Mouse (Mus musculus): Measurements from ENCODE around the gene Calcrl. TPM values are rescaled to one million over a fixed set of nuclear protein-coding genes. Genes with fewer than 3 reads are reported as not detected.
"Not testable (repeated sequence)": the region's sequence is repeated elsewhere in the genome, so short reads cannot be mapped to it uniquely, and the experiment has no call there.

Gene Calcrl
- total RNA-seq, 2 experiments from 2014 or later: 32.0 to 33.9 TPM

- DNase-seq: no peak
Observed at GRCm38 (mm10) chr2:84389075-84389474, 36.1 kb downstream of the Calcrl start.

DNA sequence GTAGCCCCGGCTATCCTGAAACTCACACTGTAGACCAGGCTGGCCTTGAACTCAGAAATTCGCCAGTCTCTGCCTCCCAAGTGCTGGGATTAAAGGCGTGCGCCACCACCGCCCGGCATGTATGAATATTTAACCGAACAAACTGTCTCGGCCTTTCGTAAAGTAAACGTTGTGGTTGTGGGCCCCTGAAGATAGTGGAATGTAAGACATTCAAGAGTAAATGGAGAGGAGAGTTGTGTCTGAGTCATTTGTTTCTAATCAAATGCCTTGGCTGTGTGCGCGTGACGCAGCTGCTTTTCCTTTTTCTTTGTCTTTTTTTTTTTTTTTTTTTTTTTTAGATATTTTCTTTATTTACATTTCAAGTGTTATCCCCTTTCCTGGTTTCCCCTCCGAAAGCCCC is 36.7 kb downstream of the Calcrl start:
- not testable (repeated sequence) for DNase-seq

- no peak for DNase-seq
Observed at GRCm38 (mm10) chr2:84388023-84388416, 37.2 kb downstream of the Calcrl start.

DNA sequence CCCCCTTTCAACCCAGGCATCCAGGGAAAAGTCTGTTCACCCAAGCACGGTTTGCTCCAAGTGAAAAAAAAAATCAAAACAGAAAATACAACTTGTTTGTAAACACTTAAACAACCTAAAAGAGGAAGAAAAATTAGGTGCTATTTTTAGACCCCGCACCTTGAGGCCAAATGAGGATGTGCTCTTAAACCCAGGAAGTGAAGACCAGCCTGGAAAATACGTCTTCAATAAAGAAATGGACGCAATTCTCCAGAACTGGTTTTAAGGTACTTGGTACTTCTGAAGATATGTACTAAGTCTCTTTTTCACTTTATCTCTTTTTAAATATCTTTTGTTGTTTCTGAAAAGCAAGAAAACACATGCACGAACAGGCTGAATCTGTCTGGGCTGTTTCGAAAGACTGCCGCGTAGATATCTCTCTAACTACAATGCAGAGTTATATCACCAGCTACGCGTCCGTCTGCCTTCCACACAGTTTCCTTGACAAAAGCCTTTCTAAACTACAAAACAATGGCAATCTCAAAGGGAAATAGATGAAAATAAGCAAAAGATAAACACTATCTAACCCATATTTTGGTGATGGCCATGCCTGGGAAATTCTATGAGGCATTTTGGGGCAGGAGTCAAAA is 37.7 kb downstream of the Calcrl start:
- no peak for DNase-seq

GRCm38 (mm10) chr2:84386563-84387393 is 38.4 kb downstream of the Calcrl start:
- DNase-seq: peak; percentile 13

GRCm38 (mm10) chr2:84384911-84385693 is 40.1 kb downstream of the Calcrl start:
- DNase-seq: no peak

- DNase-seq: no peak
Observed at GRCm38 (mm10) chr2:84383828-84384227, 41.4 kb downstream of the Calcrl start.

DNA sequence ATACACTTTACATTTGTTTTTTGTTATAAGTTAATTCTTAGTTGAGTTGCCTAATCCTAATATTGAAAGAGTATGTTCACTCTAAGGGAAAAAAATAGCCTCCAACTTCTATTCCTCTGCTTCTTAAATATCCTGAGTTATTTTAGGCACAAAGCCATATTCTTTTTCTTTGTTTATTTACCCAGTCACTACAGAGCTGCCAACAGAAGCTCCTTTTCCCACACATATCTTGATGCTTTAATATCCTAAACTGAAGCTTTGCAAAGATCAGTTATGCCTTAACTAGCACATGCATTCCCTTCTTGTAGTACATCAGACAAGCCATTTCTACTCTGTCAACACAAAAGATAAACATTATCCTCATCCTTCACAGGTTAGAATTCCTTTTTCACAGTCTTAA is 42.7 kb downstream of the Calcrl start:
- DNase-seq: no peak

DNA sequence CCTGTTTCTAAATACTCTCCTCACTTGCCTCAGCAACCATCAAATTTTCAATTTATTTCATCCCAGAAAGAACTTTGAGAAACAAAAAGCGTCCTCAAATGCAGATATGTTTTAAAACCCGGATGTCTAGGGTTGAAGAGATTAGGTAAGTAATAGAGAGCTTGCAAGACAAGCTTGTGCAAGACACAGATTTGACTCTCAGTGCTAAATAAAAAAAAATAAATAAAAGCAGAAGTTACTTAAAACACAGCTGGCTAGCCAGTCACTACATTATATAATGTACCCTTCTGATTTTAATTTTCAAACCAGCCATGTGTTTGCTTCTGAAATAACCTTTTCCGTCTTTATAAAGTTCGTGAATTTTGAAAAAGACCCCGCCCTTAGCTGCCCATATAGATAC is 43.2 kb downstream of the Calcrl start:
- DNase-seq: no peak

DNA sequence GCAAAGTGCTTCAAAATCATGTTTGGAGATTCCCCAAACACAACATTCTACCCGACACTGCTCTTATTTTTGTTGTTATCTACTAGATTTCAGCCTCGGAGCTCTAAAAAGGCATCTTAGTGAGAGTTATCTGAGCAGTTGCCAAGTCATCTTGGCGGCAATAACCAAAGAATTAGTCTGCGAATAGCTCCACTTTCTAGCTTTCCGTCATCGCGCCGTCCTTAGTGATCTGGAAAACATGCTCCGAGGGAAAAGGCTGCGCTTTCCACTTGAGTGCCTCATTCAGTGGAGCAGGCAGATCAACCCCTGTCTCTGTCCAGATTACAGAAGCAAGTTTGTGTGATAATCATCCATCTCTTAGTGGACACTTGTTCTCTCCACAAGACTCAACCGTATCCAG is 44.4 kb downstream of the Calcrl start:
- peak; percentile 16 for DNase-seq

DNA sequence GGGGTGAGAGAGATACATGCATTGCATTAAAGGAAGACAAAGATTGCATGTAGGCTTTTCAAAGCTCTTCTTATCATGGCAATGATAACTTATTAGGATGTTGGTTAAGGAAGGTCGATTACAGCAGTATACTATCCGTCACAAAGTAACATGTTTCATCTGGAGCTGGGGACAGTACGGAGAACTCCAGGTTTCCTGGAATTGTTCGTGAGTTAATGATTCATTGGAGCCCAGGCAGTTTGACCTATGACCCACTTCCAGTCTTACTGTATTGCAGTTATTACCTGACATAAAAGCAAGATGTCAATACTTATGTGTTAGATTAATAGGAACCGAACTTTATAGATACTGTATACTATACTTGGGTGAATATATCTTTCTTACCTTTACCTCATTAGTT is 46.5 kb downstream of the Calcrl start:
- DNase-seq: no peak

- DNase-seq: no peak
Observed at GRCm38 (mm10) chr2:84369256-84369655, 56.0 kb downstream of the Calcrl start.

DNA sequence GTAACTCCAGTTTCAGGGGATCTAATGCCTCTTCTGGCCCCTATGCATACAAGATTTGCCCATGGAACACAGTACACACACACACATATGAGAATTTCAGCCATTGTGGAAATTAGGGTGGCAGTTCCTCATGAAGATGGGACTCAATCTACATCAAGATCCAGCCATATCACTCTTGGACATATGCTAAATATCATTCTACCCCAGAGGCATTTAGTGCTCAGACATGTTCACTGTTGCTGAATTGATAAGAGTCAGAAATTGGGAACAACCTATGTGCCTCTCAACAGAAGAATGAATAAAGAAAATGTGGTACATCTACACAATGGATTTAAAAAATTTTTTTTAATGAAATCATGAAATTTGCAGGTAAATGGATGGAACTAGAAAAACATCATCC is 58.5 kb downstream of the Calcrl start:
- DNase-seq: no peak

DNA sequence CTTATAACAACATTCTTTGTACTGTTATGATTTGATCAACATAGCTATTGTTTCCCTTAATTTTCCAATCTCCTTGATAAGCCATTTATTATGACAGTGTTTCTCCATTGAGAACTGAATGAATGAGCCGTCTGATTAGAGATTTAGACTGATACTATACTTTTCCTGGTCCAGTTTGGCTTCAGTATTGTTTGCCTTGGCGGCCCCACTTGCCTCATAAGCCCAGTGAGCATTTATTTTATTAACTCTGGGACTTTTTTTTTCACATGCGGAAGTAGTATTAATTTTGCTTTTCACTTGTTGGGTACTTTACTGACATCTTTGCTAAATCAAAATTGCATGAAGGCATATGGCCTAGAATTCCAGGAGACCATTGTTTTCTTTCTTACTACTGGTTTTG is 59.9 kb downstream of the Calcrl start:
- no peak for DNase-seq

GRCm38 (mm10) chr2:84362779-84363719 is 62.2 kb downstream of the Calcrl start:
- no peak for DNase-seq

DNA sequence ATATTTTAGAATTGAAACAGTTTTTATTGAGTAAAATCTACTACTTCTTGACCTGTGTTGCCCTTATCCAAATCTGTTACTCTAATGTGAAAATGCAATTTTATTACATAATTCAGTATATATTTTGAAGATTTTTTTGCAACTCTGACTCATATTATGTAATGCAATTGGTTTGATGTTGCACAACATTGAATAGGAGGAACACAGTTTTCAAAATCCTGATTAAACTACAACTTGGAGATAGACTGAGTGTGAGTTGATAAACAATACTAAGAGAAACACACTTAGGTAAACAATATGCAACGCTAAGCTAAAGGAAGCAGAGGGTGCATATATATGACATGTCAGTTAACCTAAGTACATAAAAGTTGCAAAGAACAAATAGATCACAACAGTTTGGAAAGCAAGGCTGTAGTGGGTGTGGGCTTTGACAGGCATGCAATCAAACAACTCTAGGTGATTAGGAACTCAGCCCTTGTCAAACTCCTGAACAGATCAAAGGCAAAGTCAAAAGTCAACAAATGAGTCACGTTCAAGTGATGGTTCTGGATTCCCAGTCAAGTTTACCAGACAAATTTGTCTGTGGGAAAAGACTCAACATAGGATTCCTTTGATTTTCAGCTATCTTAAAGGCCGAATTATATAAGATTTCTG is 66.4 kb downstream of the Calcrl start:
- DNase-seq: no peak

- no peak for DNase-seq
Observed at GRCm38 (mm10) chr2:84355281-84355680, 69.9 kb downstream of the Calcrl start.

DNA sequence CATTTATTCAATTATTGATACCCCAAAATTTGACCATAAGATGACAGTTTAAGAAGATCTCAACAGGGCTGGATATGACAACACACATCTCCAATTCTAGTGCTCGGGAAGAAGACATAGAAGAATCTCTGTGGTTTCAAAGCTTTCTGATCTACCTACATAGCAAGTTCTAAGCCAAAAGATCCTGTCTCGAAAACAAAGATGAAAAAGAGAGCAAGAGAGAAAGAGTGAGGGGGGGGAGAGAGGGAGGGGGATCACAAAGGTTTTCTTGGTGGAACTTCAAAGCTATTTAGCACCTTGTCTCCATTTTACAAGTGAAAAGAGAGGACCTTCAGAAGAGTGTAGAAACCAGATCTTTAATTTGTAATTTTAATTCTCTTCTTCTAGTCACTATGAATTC is 77.8 kb downstream of the Calcrl start:
- DNase-seq: no peak

DNA sequence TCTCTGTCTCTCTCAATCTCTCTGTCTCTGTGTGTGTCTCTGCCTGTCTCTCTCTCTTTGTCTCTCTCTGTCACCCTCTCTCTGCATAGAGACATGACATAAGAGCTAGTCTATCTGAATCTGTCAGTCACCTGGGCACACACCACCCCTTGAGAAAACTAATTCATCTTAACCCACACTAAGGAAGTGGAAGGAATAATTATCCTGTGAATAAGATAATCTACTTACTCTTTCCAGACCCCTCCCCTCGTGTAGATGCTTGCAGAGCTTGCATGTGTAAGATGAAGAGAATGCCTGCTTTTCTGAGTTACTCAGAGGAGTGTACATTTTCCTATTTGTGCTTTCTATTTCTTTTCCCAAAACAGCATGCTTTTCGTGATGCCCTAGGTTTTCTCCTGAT is 81.5 kb downstream of the Calcrl start:
- DNase-seq: no peak

DNA sequence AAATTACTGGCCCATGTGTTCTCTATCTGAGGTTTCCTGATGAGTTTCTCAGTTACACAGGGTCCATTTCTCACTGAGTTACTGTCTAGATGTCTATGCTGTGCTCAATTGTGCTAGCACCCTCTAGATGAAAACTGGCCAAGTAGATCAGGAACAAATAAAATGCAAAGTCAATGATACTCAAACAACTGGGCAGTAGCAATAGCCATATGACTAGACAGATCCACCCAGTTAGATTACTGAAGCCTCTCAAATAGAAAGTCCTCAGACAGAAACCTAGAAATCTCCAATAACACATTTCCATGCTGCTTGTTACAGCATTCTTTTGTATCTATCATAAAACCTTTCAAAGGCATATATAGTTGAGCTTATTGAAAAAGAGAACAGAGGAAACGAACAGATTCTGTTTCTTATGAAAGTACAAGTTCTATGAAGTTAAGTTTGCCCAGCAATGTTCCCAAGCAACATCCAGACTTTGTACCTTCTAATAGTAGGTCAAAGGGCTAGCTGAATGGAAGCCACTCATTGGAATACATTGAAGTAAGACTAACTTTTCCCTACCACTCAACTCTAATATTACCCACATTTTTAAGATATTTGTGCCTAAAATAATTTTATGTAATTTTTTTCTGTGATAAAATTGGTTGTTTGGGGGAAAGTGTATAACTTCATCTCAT is 87.3 kb downstream of the Calcrl start:
- no peak for DNase-seq

DNA sequence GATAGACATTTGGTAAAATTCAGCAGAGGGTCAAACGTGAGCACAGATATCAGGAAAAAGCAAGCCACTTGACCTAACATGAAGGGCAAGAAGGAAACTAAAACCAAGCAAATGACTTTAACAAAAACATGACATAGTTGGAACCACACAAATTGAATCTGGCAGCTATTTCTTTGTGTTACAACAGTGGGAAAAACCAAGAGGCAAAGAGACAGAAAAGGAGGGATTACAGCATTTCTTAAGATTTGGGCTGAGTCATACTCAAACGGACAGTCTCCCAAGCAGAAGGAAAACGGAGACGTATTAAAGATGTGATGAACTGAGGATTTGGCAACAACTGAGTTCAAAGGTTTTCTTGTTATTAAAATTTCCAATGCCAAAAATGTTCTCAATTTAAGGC is 88.9 kb downstream of the Calcrl start:
- DNase-seq: no peak
